Mouse (Mus musculus) adrenal gland, adult (tissue): ENCODE results near the gene Elf4.

Experiments
- DNase-seq, 2 experiments: peaks; one replicate each; pipeline ENCODE4 v3.0.0; 2022 to 2023; ENCODE audit warnings: low spot score in 1 of 2; ENCODE audit not compliant: inconsistent age in 2 of 2

The Elf4 gene

GRCm38 (mm10) chrX:48462754-48463507, at the start of gene Elf4:
Gene Elf4 (minus strand): TSS chrX:48463132.
- DNase-seq, result peak; percentile 65 to 86

DNA sequence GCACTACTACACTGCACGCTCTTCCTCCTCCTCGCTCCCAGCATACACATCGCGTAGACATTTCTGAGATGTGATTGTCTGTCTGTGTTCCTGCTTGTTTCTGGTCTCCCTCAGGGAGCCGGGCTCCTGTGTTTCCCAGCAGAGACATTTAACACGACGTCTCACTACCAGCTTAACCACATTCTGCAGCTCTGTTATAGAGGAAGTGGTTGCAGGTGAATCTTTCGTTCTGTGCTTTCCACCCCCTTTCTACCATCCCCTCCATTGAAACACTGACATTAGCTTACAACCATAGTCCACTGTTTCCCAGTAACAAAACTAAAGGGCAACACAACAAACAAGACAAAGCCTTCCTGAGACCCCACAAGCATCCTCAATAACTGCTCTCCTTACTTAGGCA, 30.8 kb upstream of the Elf4 start:
- DNase-seq, result no peak

DNA sequence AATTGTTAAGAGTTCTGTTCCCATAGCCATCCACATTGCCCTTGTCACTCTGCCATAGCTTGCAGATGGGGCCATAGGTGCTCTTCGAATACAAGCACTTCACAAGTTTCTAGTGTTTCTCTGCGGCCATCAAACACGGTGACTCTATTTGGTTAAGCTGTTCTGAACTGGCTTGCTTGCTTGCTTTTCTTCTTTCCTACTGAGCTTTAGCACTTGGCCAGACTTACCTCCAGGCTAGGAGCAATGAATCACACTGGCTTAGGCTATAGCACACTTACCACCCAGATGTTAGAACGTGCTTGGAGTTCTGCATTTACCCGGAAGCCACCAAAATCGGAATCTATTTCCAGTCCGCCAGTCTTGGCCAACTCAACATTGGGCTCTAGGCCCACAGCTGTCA, 18.8 kb upstream of the Elf4 start:
- DNase-seq, result no peak

DNA sequence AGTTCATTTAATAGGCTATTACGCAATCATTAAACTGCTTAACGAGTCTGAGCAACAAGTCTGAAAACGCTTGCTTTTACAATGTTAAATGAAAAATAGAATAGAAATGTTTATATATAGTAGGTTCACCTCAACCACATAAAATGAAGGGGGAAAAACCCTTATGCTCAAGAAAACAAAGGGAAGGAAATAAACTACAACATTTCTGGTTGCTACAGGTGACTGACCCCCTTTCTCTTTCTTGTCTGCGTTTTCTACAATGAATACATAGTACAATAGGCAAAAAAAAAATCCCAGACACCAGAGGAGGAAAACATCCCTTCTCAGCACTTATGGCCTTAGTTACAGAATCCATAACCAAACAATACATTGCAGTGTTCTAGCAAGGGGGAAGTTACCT, 18.2 kb upstream of the Elf4 start:
- no peak for DNase-seq

DNA sequence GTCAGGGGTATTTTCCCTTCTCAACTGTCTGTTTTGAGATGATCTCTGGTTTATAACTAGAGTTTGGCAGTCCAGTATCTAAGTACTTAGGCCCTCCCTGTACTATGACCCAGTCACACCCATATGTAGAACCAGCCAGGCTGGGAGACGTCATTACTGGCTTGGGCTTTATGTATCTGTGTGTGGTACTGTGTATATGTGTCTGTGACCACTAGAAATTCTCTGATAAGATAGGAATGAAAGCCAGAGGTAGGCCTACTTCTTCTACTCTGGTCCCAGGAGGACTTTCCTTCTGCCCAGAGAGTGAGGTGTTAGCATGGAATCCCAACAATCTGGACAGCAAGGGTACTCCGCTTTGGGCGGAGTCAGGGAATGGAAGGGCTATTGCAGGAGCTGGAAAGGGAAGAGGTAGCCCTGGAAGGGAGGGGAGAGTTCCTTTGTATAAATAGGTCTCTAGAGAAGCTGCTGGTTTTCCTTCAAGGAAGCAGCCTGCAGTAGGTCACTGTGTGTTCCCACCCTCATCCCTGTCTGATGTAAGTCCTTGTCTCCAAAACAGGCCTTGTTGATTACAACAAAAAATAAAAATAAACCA, 4.5 kb upstream of the Elf4 start:
- no peak for DNase-seq

DNA sequence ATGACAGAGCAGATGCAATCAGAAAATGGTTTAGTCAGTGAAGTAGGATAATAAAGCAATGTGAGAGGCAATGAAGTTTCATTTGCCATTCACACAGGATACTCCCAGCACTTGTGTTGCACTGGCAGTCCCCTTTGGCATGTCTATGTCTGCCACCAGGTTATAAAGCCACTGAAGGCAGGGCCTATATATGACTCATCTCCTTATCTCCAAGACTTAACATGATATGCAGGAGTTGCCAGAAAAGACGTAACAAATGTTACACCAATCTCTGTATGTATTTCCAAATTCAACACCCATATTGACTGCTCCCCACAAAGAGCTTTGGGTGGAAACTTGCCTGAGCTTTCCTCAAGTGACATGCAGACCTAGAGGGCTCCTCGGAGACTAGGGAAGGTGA, 3.2 kb upstream of the Elf4 start:
- no peak for DNase-seq

GRCm38 (mm10) chrX:48464436-48464835, 1.5 kb upstream of the Elf4 start:
- peak; percentile 59 to 79 for DNase-seq

- DNase-seq, result no peak
These were observed 704 bp upstream of the Elf4 start for GRCm38 (mm10) chrX:48463636-48464035.

DNA sequence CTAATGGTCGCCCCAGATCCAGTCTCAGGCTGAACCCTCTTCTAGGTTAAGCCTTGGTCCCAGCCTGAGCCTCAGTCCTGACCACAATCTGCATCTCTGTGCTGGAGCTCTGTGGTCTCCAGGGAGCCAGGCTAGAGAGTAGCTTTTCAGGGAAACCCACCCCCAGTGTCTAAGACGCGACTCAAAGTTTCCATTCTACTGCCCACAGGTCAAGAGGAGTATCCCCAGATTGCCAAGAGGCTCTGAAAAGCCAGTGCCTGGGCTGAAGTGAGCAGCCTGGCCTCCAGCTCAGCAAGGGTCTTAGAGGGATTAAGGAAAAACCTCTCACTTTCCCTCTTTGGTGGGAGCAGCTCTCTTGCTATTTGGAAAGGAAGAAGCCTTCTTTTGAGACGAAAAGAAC, 635 bp downstream of the Elf4 start:
- DNase-seq, result no peak

DNA sequence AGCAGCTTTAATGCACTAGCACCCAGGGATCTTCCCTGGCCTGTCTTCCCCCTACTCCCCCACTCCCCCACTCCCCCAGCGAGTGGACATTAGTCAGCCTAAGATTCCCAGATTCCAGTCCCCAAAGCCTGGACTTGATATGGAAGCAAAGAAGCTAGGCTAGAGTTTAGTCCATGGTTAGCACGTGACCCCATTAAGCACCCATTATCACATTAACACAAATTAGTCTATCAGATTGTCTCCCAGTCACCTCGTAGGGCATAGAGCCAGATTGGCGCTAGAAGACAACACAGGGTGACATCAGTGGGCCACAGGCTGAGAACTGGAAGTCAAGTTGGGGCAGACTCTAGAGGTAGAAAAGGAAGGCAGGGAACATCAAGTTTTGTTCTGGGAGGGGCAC, 1.9 kb downstream of the Elf4 start:
- DNase-seq, result no peak

GRCm38 (mm10) chrX:48460496-48460895, 2.4 kb downstream of the Elf4 start:
- no peak for DNase-seq

- no peak for DNase-seq
These were observed 6.0 kb downstream of the Elf4 start for GRCm38 (mm10) chrX:48456956-48457355.

DNA sequence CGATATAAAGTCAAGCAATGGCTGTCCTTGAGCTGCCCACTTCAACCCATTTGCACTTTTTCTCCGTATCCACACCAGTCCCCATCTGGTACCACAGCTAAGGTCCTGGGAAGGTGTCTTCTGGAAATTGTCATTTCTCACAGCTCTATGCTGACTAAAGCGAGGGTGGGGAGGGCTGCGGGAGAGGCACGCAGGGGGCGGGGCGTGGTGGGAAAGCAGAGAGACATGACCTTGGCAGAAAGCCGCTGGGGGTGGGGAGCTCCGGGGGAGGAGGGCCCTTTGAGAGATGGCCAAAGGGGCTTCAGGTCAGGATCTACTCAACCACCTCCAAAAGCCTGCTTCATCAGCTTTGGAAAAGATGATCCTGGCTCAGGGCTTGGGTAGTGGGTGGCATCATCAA, 7.9 kb downstream of the Elf4 start:
- DNase-seq, result peak; percentile 43 to 71

- DNase-seq, result no peak
These were observed 8.4 kb downstream of the Elf4 start for GRCm38 (mm10) chrX:48454495-48454878.

DNA sequence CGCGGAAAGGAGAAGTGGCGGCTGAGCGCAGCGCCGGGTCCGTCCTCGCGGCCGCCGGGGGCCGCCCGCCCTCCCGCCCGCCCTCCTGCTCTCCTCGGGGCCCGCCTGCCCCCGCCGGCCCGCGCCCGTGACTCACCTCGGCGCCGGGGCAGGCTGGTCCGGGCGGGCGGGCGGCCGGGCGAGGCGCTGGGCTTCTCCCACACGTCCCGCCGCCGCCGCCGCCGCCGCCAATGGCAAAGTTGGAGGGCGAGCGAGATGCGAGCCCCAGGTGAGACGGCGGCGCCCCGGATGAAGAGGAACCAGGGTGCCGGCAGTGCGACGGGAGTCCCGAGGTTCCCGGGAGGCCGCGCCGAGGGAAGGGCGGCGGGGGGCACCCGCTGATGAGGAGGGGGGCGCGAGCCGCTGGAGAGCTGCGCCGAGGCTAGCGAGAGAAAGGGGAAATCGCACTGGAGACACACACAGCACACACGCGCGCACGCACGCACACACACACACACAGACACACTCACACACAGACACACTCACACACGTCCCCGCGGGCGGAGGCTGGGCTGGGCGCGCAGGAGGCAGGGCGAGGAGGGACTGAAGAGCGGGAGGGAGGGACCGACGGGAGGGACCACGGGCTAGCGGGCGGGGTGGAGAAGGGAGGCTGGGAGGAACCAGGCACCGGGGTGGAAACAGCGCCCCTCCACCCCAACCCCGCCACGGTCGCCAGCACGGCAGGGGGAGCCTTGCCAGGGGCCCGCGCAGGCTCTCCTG, 9.0 kb downstream of the Elf4 start:
- DNase-seq, result peak; percentile 85 to 91

- peak; percentile 49 to 77 for DNase-seq
These were observed 9.8 kb downstream of the Elf4 start for GRCm38 (mm10) chrX:48452931-48453673.

DNA sequence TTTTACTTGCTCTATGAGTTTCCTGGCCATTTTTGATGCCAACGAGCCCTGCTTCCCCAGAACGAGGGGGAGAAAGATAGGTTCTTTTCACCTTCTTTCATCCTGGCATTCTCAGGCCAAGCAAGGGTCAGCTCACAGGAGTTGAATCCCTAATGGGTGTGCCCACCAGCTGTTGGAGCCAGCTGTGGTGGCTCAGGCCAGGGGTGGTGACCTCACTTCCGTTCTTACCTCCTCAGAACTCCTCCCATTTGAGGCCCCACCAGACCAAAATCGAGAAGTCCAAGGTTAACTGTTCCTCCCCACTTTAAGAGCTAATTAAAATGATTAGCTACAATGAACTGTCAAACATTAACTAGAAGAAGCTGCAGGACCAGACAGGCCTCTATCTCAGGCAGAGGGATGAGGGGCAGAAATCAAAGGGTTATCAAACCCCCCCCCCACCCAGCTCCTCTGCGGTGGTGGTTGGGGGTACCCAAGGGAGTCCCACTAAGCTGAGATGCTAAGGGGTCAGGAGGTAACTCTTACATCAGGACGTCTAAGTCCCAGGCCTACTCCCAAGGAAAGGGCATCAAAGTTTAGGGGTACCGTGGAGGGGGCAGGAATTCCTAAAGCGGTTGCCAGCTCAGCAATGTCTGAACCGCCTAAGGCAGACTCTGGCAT, 10.6 kb downstream of the Elf4 start:
- DNase-seq, result no peak

GRCm38 (mm10) chrX:48449646-48450045, 13.3 kb downstream of the Elf4 start:
- peak; percentile 52 to 73 for DNase-seq

GRCm38 (mm10) chrX:48444677-48445076, 18.3 kb downstream of the Elf4 start:
- DNase-seq, result no peak

GRCm38 (mm10) chrX:48441954-48442353, 21.0 kb downstream of the Elf4 start:
- DNase-seq, result no peak

DNA sequence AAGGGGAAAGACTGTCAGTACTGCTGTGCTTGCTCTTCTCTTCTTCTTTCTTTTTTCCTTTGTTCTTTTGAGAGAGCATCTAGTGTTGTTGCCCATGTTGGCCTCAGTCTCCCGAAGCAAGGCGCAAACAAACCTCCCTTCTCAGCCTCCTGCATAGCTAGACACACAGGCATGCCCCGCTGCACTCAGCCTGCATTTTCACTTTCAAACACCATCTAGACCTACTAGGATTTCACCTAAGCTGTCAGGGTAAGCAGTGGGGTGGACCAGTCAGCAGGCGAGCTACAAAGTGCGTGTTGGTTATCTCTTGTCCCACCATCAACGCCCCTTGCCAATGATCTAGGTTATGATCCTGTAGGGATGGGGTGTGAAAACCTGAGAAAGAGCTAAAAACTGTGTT, 21.4 kb downstream of the Elf4 start:
- DNase-seq, result no peak
